Mouse (Mus musculus) forebrain, embryonic 16.5 days (tissue): Measurements from ENCODE around the gene Dhrs4. TPM values are rescaled to one million over a fixed set of nuclear protein-coding genes. Genes with fewer than 3 reads are reported as not detected.

Experiments
- ATAC-seq: fragments of 200-750 bp; cut with Nextera tagmentation; 2 replicates; pipeline ENCODE4 v1.8.0; 2017; ENCODE audit warnings: mild to moderate bottlenecking, moderate library complexity
- H3K27ac ChIP-seq: fragments of 300-500 bp; sonication (generic); 2 replicates; pipeline ENCODE4 v1.5.1; 2014; ENCODE audit warnings: low read length, control low read depth
- H3K27me3 ChIP-seq: fragments of 300-500 bp; sonication (generic); replicated peaks from 2 replicates; pipeline ENCODE4 v1.6.1; 2014; ENCODE audit warnings: low read length; ENCODE audit not compliant: control insufficient read depth, insufficient read depth
- H3K36me3 ChIP-seq: fragments of 300-500 bp; sonication (generic); 2 replicates; pipeline ENCODE4 v1.6.1; 2014; ENCODE audit not compliant: control insufficient read depth, insufficient read depth
- H3K4me1 ChIP-seq: fragments of 300-500 bp; sonication (generic); replicated peaks from 2 replicates; pipeline ENCODE4 v1.6.1; 2014; ENCODE audit warnings: low read length; ENCODE audit not compliant: control insufficient read depth, insufficient read depth
- H3K4me2 ChIP-seq: fragments of 300-500 bp; sonication (generic); 2 replicates; pipeline ENCODE4 v1.6.1; 2014; ENCODE audit warnings: mild to moderate bottlenecking, low read length, control low read depth
- H3K4me3 ChIP-seq: fragments of 300-500 bp; sonication (generic); replicated peaks from 2 replicates; pipeline ENCODE4 v1.5.1; 2014; ENCODE audit warnings: mild to moderate bottlenecking, low read length, control low read depth
- H3K9ac ChIP-seq: fragments of 300-500 bp; sonication (generic); replicated peaks from 2 replicates; pipeline ENCODE4 v1.6.1; 2014; ENCODE audit warnings: low read depth, low read length, control low read depth
- H3K9me3 ChIP-seq: fragments of 300-500 bp; sonication (generic); 2 replicates; pipeline ENCODE4 v1.6.1; 2016; ENCODE audit warnings: low read length; ENCODE audit not compliant: control insufficient read depth
- WGBS: fragments of 180-500 bp; shearing (Covaris S2); extraction: QIAGEN DNeasy Blood & Tissue Kit; methylation state at CpG from one replicate; pipeline ENCODE4 v1.1.7; 2014; 5-methylcytosine and 5-hydroxymethylcytosine counted together
- polyA plus RNA-seq: library from polyadenylated mRNA; unstranded; fragments of >200 nt; fragmentation: Nextera tagmentation; extraction: Ambion mirVana; gene quantifications from 2 replicates; pipeline ENCODE4 v1.2.1, GENCODE M21; 2015

Gene Dhrs4
- polyA plus RNA-seq, 1 experiment from 2014 or later: 43.3 TPM

DNA sequence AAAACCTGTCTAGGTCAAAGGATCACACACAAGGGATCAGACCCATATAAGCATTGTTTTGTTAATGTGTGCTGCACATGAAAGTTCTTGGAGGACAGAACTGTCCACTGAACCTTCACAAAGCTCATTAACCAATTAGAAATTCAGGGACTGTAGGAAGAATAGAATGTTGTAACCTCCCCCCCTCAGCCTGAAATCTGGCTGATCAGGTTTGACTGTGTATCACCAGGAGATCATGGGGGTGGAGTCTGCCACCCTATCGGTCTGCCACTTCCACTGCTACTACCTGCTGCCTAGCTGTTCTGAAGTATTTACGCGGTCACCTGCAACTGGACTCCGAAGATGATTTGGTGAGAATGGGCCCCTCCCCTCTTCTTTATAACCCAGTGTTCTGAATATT lies 18.8 kb upstream of the Dhrs4 start:
- H3K4me3 ChIP-seq: no peak overlapping the region
- H3K9ac ChIP-seq: no peak overlapping the region
- 0 out of 2 replicates have a peak, but pooled peaks cover 2% of the 10 kb centered on the region for H3K27me3 ChIP-seq
- peaks cover 3% of the 10 kb centered on the region; the same call in 1 of the 2 replicates for H3K9me3 ChIP-seq
- no peak overlapping the region for H3K27ac ChIP-seq
- H3K36me3 ChIP-seq: no peaks in the 10 kb centered on the region
- 0 out of 2 replicates have a peak, but pooled peaks cover 6% of the 10 kb centered on the region for H3K4me1 ChIP-seq
- 78% methylated on average over 4 of the region's 4 CpGs for WGBS
- H3K4me2 ChIP-seq: no peak overlapping the region
- ATAC-seq: no peak

DNA sequence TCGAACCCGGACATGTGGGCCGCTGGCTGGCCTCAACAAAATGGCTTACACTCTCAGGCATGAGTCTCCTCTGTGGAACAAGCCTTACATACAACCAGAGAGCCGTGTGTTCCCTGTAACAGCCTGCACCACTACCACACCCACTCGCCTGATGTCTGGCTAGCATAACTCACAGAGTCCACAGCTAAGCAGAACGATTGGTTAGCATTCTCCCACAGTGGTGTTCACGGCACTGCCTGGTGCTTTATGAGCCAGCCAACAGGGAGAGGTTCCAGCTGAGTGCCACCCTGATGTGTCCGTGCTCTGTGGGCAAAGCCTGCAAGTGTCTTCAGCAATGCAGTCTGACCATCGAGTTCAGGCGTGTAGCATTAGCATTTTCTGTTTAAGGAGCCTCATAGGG lies 18.3 kb upstream of the Dhrs4 start:
- Histone ChIP-seq H3K4me2 (no peak overlapping the region), H3K9ac (no peak overlapping the region), H3K9me3 (peaks cover 3% of the 10 kb centered on the region; the same call in 1 of the 2 replicates), H3K4me1 (0 out of 2 replicates have a peak, but pooled peaks cover 6% of the 10 kb centered on the region), H3K27me3 (0 out of 2 replicates have a peak, but pooled peaks cover 2% of the 10 kb centered on the region), H3K4me3 (no peak overlapping the region), H3K27ac (no peak overlapping the region), H3K36me3 (no peaks in the 10 kb centered on the region)
- ATAC-seq: no peak
- WGBS: 80% methylated on average over 10 of the region's 10 CpGs

DNA sequence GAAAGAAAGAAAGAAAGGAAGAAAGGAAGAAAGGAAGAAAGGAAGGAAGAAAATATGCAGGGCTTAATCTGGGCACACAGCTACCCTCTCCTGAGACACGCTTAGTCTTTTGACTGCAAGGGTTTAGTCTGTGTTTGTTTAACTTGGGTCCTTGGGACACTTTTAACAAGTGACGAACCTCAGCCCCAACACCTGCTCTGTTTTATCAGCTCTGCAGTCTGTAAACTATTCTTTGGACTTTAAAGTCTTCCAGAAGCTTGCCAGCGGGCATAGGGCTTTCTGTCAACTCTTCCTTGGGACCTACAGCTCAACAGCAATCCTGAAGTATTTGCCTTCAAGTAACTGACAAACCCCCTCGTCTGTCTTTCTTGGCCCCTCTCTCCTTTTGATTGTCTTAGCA lies 16.8 kb upstream of the Dhrs4 start:
- 0 out of 2 replicates have a peak, but pooled peaks cover 6% of the 10 kb centered on the region for H3K4me1 ChIP-seq
- WGBS: 64% methylated on average over 4 of the region's 4 CpGs

DNA sequence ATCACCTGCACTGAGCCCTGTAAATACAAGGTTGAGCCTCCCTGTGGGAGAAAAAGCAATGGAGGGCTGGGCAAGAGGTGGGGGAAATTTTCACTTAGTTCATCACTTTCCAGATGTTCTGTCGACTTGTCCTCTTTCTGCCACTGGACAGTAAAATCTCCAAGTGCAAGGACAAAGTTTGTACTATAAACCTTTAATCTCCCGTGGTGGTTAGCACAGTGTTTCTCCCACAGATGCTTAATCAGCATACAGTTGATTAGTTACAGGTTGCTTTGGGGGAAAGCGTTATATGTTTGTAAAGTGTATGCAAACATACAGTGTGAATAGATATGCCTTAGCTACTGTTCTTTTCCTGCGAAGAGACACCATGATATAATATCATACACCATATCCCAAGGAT lies 12.1 kb upstream of the Dhrs4 start:
- no peaks in the 10 kb centered on the region for H3K9me3 ChIP-seq
- no peak overlapping the region for H3K4me2 ChIP-seq
- no peak overlapping the region for H3K9ac ChIP-seq
- H3K27ac ChIP-seq: no peak overlapping the region
- ATAC-seq: no peak
- H3K36me3 ChIP-seq: no peaks in the 10 kb centered on the region
- H3K4me1 ChIP-seq: no peaks in the 10 kb centered on the region
- 86% methylated on average over 4 of the region's 4 CpGs for WGBS
- H3K4me3 ChIP-seq: no peak overlapping the region
- H3K27me3 ChIP-seq: no peaks in the 10 kb centered on the region

More for the DNA sequence above, 16.8 kb upstream of the Dhrs4 start:
- H3K27me3 ChIP-seq: 0 out of 2 replicates have a peak, but pooled peaks cover 2% of the 10 kb centered on the region
- H3K9ac ChIP-seq: no peak overlapping the region
- no peak for ATAC-seq
- no peak overlapping the region for H3K27ac ChIP-seq
- no peaks in the 10 kb centered on the region for H3K9me3 ChIP-seq
- no peak overlapping the region for H3K4me3 ChIP-seq
- H3K36me3 ChIP-seq: no peaks in the 10 kb centered on the region
- H3K4me2 ChIP-seq: no peak overlapping the region

DNA sequence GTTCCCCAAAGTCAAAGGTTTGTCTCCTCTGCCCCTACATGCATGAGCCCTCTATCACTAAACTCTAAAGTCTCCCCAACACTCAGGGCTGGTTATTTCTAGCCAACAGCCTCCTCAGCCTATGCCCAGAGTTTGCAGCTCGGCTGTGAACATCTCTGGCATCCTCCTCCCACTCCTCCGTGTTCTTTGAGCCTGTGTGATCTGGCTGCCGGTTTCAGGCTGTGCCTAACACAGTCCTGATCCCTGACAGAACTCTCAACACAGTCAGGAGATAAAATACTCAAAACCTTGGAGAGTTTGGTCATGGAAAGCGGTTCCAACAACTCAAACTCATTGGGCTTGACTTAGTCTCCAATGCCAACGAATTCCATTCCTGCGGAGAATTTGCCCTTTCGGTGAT lies 11.4 kb upstream of the Dhrs4 start:
- WGBS: 75% methylated on average over 7 of the region's 7 CpGs
- Histone ChIP-seq H3K4me3 (no peak overlapping the region), H3K9me3 (no peaks in the 10 kb centered on the region), H3K4me2 (no peak overlapping the region), H3K9ac (no peak overlapping the region), H3K36me3 (no peaks in the 10 kb centered on the region), H3K27me3 (no peaks in the 10 kb centered on the region), H3K4me1 (no peaks in the 10 kb centered on the region), H3K27ac (no peak overlapping the region)
- ATAC-seq: no peak

DNA sequence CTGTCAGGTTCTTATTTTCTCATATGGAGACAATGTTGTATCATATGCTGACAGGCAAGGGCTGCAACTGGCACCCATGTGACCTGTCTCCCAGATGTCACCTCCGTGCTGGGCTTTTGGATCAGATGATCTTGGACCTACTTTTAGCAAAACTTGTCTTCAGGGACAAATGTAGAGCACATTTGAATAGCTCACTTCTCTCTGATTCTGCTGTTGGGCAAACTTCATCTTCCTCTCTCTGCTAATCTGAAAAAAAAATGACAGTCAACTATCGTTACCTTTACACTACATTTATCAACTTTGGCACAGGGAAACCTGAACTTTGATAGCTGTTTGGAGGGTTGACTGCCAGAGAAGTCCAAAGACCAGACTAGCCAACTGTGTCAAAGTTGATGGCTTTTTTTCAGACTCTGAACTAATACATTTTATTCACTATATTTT lies 10.2 kb upstream of the Dhrs4 start:
- Histone ChIP-seq H3K27ac (no peak overlapping the region), H3K4me3 (no peak overlapping the region), H3K27me3 (no peaks in the 10 kb centered on the region), H3K4me1 (no peaks in the 10 kb centered on the region), H3K9me3 (no peaks in the 10 kb centered on the region), H3K9ac (no peak overlapping the region), H3K4me2 (no peak overlapping the region), H3K36me3 (no peaks in the 10 kb centered on the region)
- no peak for ATAC-seq
- WGBS: 94% methylated on average over 2 of the region's 2 CpGs

DNA sequence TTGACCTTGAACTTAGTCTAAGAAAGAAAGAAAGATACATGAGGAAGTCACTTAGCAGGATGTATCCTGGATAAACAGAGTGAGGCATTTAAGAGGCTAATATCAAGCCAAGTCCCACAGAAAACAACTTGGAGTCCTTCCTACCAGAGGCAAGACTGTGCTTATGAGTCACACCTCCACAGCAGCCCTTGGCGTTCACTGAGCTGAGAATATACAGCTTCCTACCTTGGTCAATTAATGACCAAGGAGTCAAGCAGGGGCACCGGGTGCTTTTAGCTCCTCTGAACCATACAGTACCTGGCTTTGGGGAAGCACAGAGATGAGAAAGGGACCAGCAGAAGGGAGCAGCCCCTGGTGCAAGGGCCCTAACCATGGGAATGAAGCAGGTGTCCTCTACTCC lies 9.5 kb upstream of the Dhrs4 start:
- ATAC-seq: no peak
- H3K36me3 ChIP-seq: no peaks in the 10 kb centered on the region
- H3K4me2 ChIP-seq: no peak overlapping the region
- 91% methylated on average over 2 of the region's 2 CpGs for WGBS
- H3K4me3 ChIP-seq: no peak overlapping the region
- H3K9me3 ChIP-seq: no peaks in the 10 kb centered on the region
- no peaks in the 10 kb centered on the region for H3K4me1 ChIP-seq
- no peak overlapping the region for H3K9ac ChIP-seq
- H3K27ac ChIP-seq: no peak overlapping the region
- H3K27me3 ChIP-seq: no peaks in the 10 kb centered on the region

DNA sequence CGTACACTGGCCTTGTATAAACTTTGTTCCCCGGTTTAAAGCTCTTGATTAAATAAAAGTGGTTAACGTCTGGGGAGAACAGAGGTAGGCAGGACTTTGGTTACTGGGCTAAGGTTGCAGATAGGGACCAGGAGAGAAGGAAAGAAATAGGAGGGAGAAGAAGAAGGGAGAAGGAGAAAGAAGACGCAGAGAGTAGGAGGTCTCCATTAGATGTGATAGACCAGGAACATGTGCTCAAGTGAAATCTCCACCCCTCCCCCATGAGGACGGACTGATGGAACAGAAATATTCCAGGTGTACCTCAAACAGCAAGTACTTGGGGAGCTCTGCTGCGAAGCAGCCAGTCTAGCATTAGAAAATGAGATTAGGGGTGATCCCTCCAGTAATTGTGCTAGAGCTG lies 8.7 kb upstream of the Dhrs4 start:
- no peak overlapping the region for H3K9ac ChIP-seq
- no peaks in the 10 kb centered on the region for H3K27me3 ChIP-seq
- WGBS: 83% methylated on average over 6 of the region's 6 CpGs
- no peak overlapping the region for H3K4me3 ChIP-seq
- H3K4me2 ChIP-seq: no peak overlapping the region
- no peaks in the 10 kb centered on the region for H3K9me3 ChIP-seq
- H3K27ac ChIP-seq: no peak overlapping the region
- no peaks in the 10 kb centered on the region for H3K36me3 ChIP-seq
- no peaks in the 10 kb centered on the region for H3K4me1 ChIP-seq
- no peak for ATAC-seq

DNA sequence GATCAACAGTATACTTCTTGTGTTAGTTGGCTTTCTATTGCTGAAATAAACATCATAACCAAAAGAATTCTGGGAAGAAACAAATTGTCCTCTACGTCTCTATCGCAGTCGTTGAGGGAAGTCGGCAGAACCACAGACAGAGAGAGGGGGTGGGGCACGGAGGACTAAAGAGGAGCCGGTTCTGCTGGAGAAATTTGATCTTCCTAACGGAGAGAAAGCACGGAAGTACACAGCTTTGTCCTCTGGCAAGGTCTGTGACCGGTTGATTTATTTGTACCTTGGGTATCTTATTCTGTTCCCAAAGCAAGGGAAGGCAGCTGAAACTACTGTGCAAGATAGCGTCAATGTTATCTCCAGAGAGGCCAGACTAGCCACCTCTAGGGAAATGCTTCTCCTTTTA lies 7.8 kb upstream of the Dhrs4 start:
- Histone ChIP-seq H3K36me3 (no peaks in the 10 kb centered on the region), H3K4me3 (no peak overlapping the region), H3K27ac (no peak overlapping the region), H3K9me3 (no peaks in the 10 kb centered on the region), H3K9ac (no peak overlapping the region), H3K27me3 (no peaks in the 10 kb centered on the region), H3K4me2 (no peak overlapping the region), H3K4me1 (no peaks in the 10 kb centered on the region)
- WGBS: 26% methylated on average over 10 of the region's 10 CpGs
- no peak for ATAC-seq

DNA sequence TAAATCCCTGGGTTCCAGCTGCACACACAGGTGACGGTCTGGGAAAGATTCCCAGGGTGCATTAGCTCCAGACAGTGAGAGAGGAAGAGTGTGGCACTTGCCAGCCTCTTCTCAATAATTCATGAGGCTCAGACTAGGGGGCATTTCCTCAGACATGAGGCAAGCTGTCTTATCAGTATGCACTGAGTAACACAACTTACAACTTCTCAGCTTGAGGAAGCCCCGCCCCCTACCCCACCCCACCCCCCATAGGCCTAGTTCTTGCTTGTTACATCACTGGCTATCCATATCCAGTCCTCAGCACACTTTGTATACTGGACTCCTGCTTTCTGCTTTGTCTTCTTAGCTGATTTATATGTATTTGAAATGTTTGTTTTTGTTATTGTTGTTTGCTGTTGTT lies 2.9 kb upstream of the Dhrs4 start:
- H3K9ac ChIP-seq: no peak overlapping the region
- no peaks in the 10 kb centered on the region for H3K9me3 ChIP-seq
- no peak for ATAC-seq
- H3K27ac ChIP-seq: no peak overlapping the region
- WGBS: 54% methylated on average over 2 of the region's 2 CpGs
- no peaks in the 10 kb centered on the region for H3K27me3 ChIP-seq
- no peak overlapping the region for H3K4me2 ChIP-seq
- no peak overlapping the region for H3K4me3 ChIP-seq
- no peaks in the 10 kb centered on the region for H3K36me3 ChIP-seq
- no peaks in the 10 kb centered on the region for H3K4me1 ChIP-seq
